Mouse (Mus musculus) urinary bladder, postnatal 25 days (tissue): ENCODE results near the gene C2cd2.
"Not testable (repeated sequence)": the region's sequence is repeated elsewhere in the genome, so short reads cannot be mapped to it uniquely, and the experiment has no call there.

ENCODE experiments used
- DNase-seq: peaks from one replicate; pipeline ENCODE4 v3.0.0; 2022; ENCODE audit warnings: low spot score

C2cd2 gene

GRCm38 (mm10) chr16:97962151-97962948, at the start of gene C2cd2, which contains the start of gene Zbtb21:
Gene C2cd2 (minus strand): TSS chr16:97962598.
Gene Zbtb21 (minus strand): TSS chr16:97962622.
- peak; percentile 98 for DNase-seq

GRCm38 (mm10) chr16:97997383-97997731, 35.0 kb upstream of the C2cd2 start:
- not testable (repeated sequence) for DNase-seq

DNA sequence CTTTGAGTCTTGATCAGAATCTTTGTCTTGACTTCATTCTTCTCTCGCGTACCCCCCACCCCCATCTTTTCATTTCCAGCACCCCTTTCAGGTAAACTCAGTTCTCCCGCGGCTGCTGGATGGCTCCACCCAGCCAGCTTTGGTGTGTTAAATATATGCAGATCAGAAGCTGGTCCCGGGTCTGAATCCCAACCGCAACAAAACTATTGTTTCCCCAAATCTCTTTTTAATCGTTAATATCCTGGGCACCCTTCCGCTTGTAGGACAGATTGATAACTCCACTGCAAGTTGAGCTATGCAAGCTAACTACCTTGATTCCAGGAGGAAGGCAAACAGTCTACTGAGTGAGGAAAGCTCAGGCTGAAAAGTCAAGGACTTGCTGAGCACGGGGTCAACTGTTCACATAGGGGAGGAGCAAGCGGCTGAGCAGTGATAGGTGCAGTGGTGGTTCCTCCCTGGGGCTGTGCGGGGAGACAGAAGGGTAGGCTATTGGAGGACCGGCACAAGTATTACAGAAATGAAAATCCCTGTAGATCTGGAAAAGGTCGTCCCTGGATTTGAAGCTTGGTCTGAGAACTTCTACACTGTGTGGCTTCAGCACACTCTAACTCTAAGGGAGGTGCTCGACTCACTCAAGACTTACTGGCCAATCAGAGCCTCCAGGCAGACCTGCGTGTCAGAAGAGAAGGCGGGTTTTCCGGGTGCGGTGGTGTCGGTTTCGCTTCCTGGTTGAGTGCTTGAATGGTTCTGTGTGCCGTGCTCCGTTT, 34.4 kb upstream of the C2cd2 start, which contains the start of gene B230307C23Rik:
TSS of gene B230307C23Rik (plus strand) at position 700 of the 767 bp plus-strand sequence.
- DNase-seq, result peak; percentile 71

DNA sequence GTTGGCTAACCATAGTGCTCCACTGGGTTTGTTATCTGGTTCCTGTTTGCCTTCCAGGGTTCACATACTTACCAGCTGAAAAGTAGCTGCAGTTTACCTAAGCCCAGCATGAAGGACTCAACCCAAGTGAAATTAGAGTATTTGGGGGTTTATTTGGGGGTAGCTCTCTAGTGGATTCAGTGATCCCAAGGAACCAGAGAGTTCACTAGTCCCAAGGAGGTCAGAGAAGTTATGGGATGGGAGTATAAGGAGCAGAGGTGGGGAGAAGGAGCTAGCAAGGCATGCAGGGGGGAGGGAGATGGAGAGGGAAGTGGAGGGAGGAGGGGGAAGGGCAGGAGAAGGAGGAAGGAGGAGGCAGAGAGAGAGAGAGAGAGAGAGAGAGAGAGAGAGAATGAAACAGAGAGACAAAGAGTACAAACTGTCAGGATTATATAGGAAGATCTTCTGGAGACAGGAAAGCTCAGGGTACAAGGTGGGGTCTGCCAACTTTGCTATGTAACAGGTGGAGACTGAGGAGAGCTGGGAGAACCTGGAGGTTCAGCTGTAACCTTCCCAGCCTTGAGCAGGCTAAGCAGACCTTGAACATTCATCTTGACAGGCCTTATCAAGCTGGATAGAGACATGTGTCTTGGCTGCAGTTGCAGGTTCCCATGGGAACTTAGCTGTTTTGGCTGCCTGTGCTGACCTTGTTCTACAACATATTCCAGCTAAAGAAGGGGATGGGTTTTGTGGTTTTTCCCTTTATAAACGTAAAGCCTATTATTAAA, 33.6 kb upstream of the C2cd2 start:
- DNase-seq, result no peak

DNA sequence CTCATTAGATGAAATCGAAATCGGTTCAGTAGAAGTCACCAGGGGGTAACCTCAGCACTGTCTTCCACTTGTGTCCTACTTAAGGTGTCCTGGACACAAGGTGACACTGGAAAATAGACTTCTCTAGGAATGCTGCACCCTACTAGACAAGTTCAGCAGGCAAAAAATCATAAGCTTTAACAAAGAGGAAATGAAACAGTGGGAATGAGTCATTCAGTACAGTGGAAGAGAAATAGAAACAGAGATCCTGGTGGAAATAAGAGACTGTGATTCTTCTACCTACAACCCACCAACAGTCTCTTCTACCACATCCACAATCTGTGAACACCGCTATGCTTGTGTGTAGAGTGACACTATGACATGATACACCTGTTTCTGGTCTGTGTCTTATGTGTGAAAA, 30.1 kb upstream of the C2cd2 start:
- DNase-seq, result not testable (repeated sequence)

DNA sequence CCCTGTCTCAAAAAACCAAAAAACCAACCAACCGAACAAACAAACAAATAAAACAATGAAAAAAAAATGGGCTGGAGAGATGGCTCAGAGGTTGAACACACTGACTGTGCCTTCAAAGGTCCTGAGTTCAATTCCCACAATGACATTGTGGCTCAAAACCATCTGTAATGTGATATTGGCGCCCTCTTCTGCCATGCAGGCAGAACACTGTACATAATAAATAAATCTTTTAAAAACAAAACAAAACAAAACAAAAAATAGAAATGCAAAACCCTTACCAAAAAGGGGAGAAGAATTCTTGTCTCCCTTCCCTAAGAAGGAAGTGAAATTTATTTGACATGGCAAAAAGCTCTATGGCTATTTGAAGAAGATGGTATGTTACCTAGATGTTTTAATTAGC, 29.1 kb upstream of the C2cd2 start:
- no peak for DNase-seq

GRCm38 (mm10) chr16:97984589-97984988, 22.2 kb upstream of the C2cd2 start:
- DNase-seq, result no peak

GRCm38 (mm10) chr16:97981362-97981761, 19.0 kb upstream of the C2cd2 start:
- no peak for DNase-seq

DNA sequence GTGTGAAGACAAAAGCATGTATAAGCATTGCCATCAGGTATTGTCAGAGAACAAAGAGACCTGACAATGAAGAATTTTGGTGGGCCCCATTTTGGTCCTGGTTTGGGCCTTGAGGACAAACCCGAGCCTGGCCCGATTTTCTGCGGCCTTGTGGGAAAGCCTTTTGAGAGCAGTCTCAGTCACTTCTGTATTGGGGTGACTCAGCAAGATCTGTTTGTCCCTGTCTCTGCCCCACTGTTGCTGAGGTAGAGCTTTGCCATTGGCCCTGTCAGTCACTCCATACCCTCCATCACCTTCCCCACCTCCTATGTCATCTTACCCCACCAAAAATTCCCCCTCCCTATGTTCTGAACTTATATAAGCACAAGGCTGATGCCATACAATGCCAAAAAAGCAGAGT, 15.3 kb upstream of the C2cd2 start:
- no peak for DNase-seq

DNA sequence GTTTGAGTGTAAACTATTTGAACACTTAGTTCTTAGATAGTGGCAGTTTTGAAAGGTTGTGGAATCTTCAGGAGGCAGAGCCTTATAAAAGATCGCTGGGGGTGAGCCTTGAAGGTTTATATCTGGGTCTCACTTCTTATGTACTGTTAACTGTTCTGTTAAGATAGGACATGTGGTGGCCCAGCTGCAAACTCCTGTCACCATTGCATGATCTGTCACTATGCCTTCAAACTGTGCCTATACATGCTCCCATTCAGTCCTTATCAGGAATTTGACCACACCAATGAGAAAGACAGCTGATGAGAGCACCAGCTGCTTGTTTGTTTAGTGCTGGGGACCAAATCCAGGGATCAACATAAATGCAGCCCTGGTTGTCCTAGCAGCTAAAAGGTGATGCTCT, 14.9 kb upstream of the C2cd2 start:
- DNase-seq, result no peak

DNA sequence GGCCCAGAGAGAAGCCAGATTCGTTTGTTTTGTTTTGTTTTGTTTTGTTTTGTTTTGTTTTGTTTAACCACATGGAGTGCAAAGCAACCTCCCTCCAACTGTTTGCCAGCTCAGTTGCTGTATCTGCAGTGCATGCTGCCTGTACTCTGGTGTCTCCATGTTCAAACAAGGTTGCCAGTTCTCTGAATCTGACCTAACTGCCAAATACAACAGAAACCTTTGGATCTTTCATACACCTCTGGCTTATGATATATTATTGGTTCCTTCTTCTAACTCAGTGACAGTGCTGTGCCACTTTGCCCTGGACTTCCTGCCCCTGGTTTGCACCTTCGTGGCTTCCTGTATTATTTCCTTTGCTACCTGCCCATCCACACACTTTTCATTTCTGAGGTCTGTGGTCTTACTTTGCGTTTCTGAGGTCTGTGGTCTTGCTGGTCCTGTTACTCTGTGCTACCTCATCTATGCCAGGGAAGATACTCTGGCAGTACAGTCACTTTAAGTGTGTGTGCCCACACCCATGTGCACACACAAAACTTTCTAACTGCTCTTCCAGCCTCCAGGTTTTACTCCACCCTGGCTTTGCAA, 1.6 kb upstream of the C2cd2 start:
- no peak for DNase-seq

GRCm38 (mm10) chr16:97961381-97962150, 832 bp downstream of the C2cd2 start:
- DNase-seq, result peak; percentile 22

DNA sequence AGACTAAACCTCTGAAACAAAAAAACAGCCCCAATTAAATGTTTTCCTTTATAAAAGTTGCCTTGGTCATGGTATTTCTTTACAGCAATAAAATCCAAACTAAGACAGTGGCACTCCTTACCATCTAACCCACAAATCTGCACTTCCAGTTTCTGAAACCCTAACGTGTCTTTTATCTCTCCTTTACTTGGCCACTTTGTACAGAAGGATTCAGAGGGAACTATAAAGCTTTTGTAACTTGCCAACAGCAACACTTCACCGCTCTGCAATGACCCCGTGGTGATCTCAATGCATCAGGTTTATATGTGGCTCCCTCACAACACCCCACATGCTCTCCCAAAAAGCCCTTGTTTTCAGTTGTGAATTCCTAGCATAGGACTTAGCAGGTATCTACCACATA, 2.0 kb downstream of the C2cd2 start:
- no peak for DNase-seq

GRCm38 (mm10) chr16:97958401-97958973, 3.9 kb downstream of the C2cd2 start:
- DNase-seq, result no peak

DNA sequence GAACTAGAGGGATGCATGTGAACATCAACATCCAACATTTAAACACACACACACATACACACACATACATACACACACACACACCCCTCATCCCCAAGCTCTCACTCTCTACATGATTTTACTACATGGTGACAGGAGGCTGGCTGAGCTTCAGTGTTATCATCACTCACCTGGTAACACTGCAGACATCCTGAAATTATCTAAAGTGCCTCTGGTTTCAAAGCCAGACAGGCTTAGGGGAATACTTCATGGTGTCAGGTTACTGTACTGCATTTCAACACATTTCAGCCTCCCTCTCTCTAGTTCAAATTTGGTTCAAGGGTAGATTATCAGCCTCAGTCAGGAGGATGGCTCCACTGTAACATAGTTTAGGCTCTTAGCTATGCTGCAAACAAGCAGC, 4.8 kb downstream of the C2cd2 start:
- no peak for DNase-seq

GRCm38 (mm10) chr16:97956011-97956410, 6.4 kb downstream of the C2cd2 start:
- no peak for DNase-seq

GRCm38 (mm10) chr16:97953300-97953699, 9.1 kb downstream of the C2cd2 start:
- no peak for DNase-seq

GRCm38 (mm10) chr16:97952801-97953200, 9.6 kb downstream of the C2cd2 start:
- DNase-seq, result no peak

- DNase-seq, result no peak
Measured at GRCm38 (mm10) chr16:97952371-97952770, 10.0 kb downstream of the C2cd2 start.

DNA sequence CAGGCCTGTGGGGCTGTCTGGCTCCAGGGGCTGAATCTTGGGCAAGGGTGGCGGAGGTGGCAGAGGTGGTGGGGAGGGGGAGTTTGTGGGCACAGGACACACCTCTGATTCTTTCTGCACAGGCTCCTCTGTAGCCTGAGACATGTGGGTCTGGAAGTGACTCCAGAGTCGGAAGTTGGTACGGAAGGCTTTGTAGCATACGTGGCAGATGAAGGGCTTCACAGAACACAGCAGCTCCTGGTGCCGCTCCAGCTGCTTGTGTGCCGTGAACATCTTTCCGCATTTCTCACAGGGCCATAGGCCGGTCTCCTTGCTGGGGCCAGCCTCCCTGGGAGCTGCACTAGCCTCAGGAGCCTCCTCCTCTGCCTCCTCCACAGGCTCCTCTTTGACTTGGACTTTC, 12.3 kb downstream of the C2cd2 start:
- DNase-seq, result no peak

- DNase-seq, result no peak
Measured at GRCm38 (mm10) chr16:97948836-97949235, 13.6 kb downstream of the C2cd2 start.
